Mouse (Mus musculus) stomach, embryonic 15.5 days (tissue): Measurements from ENCODE around the gene Ndrg2. TPM values are rescaled to one million over a fixed set of nuclear protein-coding genes. Genes with fewer than 3 reads are reported as not detected.
A peak's percentile ranks its signal among the peaks of the same experiment; 100 is the strongest.
"Not testable (repeated sequence)": the region's sequence is repeated elsewhere in the genome, so short reads cannot be mapped to it uniquely, and the experiment has no call there.

Experiments used
- ATAC-seq: fragments of 200-750 bp; cut with Nextera tagmentation; 2 replicates; pipeline ENCODE4 v1.8.0; 2017; ENCODE audit warnings: low read depth, moderate number of reproducible peaks, moderate TSS enrichment; ENCODE audit not compliant: insufficient read depth, low FRiP score
- H3K27ac ChIP-seq: fragments of 300-500 bp; sonication (generic); 2 replicates; pipeline ENCODE4 v1.5.1; 2015; ENCODE audit warnings: mild to moderate bottlenecking, inconsistent platforms
- H3K27me3 ChIP-seq: fragments of 300-500 bp; sonication (generic); replicated peaks from 2 replicates; pipeline ENCODE4 v1.6.1; 2015; ENCODE audit warnings: inconsistent platforms
- H3K36me3 ChIP-seq: fragments of 300-500 bp; sonication (generic); 2 replicates; pipeline ENCODE4 v1.6.1; 2015; ENCODE audit warnings: inconsistent platforms
- H3K4me1 ChIP-seq: fragments of 300-500 bp; sonication (generic); 2 replicates; pipeline ENCODE4 v1.6.1; 2015; ENCODE audit warnings: inconsistent platforms
- H3K4me2 ChIP-seq: fragments of 300-500 bp; sonication (generic); 2 replicates; pipeline ENCODE4 v1.6.1; 2015; ENCODE audit warnings: mild to moderate bottlenecking, inconsistent platforms
- H3K4me3 ChIP-seq: fragments of 300-500 bp; sonication (generic); replicated peaks from 2 replicates; pipeline ENCODE4 v1.5.1; 2015; ENCODE audit warnings: inconsistent platforms
- H3K9ac ChIP-seq: fragments of 300-500 bp; sonication (generic); 2 replicates; pipeline ENCODE4 v1.6.1; 2015; ENCODE audit warnings: inconsistent platforms
- H3K9me3 ChIP-seq: fragments of 300-500 bp; sonication (generic); 2 replicates; pipeline ENCODE4 v1.6.1; 2016; ENCODE audit warnings: inconsistent platforms
- WGBS: fragments of 180-500 bp; shearing (Covaris S2); methylation state at CpG from one replicate; pipeline ENCODE4 v1.1.7; 2015; 5-methylcytosine and 5-hydroxymethylcytosine counted together
- polyA plus RNA-seq: library from polyadenylated mRNA; unstranded; fragments of >200 nt; fragmentation: Nextera tagmentation; extraction: Ambion mirVana; gene quantifications from 2 replicates; pipeline ENCODE4 v1.2.1, GENCODE M21; 2015

Gene Ndrg2
- polyA plus RNA-seq, 1 experiment from 2014 or later = 81.7 TPM

- not testable (repeated sequence) for H3K4me2 ChIP-seq, H3K36me3 ChIP-seq, ATAC-seq, H3K9ac ChIP-seq, H3K4me3 ChIP-seq, H3K9me3 ChIP-seq, H3K27me3 ChIP-seq, H3K27ac ChIP-seq
- peaks cover 21% of the 10 kb centered on the region for H3K4me1 ChIP-seq
- WGBS = 93% methylated on average over 11 of the region's 11 CpGs
Measured at GRCm38 (mm10) chr14:51926930-51927329, 13.0 kb upstream of the Ndrg2 start.

GRCm38 (mm10) chr14:51923492-51923891, 9.5 kb upstream of the Ndrg2 start:
- 69% methylated on average over 4 of the region's 4 CpGs for WGBS
- ATAC-seq = no peak

GRCm38 (mm10) chr14:51922910-51923309, 9.0 kb upstream of the Ndrg2 start:
- WGBS = 92% methylated on average over 2 of the region's 2 CpGs
- Histone ChIP-seq H3K4me2 (no peak overlapping the region), H3K27ac (no peak overlapping the region), H3K9ac (no peak overlapping the region), H3K4me3 (no peak overlapping the region), H3K9me3 (no peaks in the 10 kb centered on the region), H3K4me1 (peaks cover 16% of the 10 kb centered on the region), H3K36me3 (no peaks in the 10 kb centered on the region), H3K27me3 (no peaks in the 10 kb centered on the region)
- ATAC-seq = no peak

More at GRCm38 (mm10) chr14:51923492-51923891, 9.5 kb upstream of the Ndrg2 start:
- H3K4me1 ChIP-seq = peaks cover 16% of the 10 kb centered on the region
- no peaks in the 10 kb centered on the region for H3K36me3 ChIP-seq
- H3K4me3 ChIP-seq = no peak overlapping the region
- no peaks in the 10 kb centered on the region for H3K27me3 ChIP-seq
- no peaks in the 10 kb centered on the region for H3K9me3 ChIP-seq
- no peak overlapping the region for H3K4me2 ChIP-seq
- H3K9ac ChIP-seq = no peak overlapping the region
- no peak overlapping the region for H3K27ac ChIP-seq

- Histone ChIP-seq H3K9ac (no peak within 1 kb of the TSS), H3K9me3 (no peaks in the 10 kb centered on the region), H3K4me2 (no peak within 1 kb of the TSS), H3K27ac (peak within 1 kb of the TSS; percentile 80), H3K36me3 (no peaks in the 10 kb centered on the region), H3K4me3 (no peak within 1 kb of the TSS), H3K27me3 (no peaks in the 10 kb centered on the region), H3K4me1 (peaks cover 16% of the 10 kb centered on the region)
- WGBS = 83% methylated on average over 7 of the region's 7 CpGs
- no peak for ATAC-seq
Measured at GRCm38 (mm10) chr14:51922571-51922865, 8.6 kb upstream of the Ndrg2 start, which contains the start of gene Rnase13. TSS of gene Rnase13 (minus strand) at chr14:51922773.

GRCm38 (mm10) chr14:51921759-51922570, 8.0 kb upstream of the Ndrg2 start:
- peak overlapping the region; percentile 80 for H3K27ac ChIP-seq
- H3K4me1 ChIP-seq = peaks cover 16% of the 10 kb centered on the region
- peak; percentile 60 for ATAC-seq
- no peaks in the 10 kb centered on the region for H3K9me3 ChIP-seq
- H3K36me3 ChIP-seq = no peaks in the 10 kb centered on the region
- WGBS = 44% methylated on average over 16 of the region's 16 CpGs
- no peak overlapping the region for H3K4me2 ChIP-seq
- H3K4me3 ChIP-seq = no peak overlapping the region
- H3K27me3 ChIP-seq = no peaks in the 10 kb centered on the region
- H3K9ac ChIP-seq = no peak overlapping the region

GRCm38 (mm10) chr14:51918966-51919365, 5.0 kb upstream of the Ndrg2 start:
- no peak overlapping the region for H3K4me3 ChIP-seq
- H3K9ac ChIP-seq = no peak overlapping the region
- no peaks in the 10 kb centered on the region for H3K36me3 ChIP-seq
- WGBS = 85% methylated on average over 4 of the region's 4 CpGs
- no peaks in the 10 kb centered on the region for H3K27me3 ChIP-seq
- H3K4me2 ChIP-seq = no peak overlapping the region
- no peaks in the 10 kb centered on the region for H3K9me3 ChIP-seq
- peaks cover 23% of the 10 kb centered on the region for H3K4me1 ChIP-seq
- no peak overlapping the region for H3K27ac ChIP-seq
- no peak for ATAC-seq

GRCm38 (mm10) chr14:51918125-51918524, 4.2 kb upstream of the Ndrg2 start, which contains the start of gene Tppp2:
TSS of gene Tppp2 (plus strand) at chr14:51918425.
- Histone ChIP-seq H3K4me2 (no peak within 1 kb of the TSS), H3K4me3 (no peak within 1 kb of the TSS), H3K27ac (no peak within 1 kb of the TSS), H3K4me1 (peaks cover 24% of the 10 kb centered on the region), H3K9ac (no peak within 1 kb of the TSS), H3K27me3 (no peaks in the 10 kb centered on the region), H3K36me3 (no peaks in the 10 kb centered on the region), H3K9me3 (no peaks in the 10 kb centered on the region)
- WGBS = 89% methylated on average over 4 of the region's 4 CpGs
- ATAC-seq = no peak

GRCm38 (mm10) chr14:51916539-51916938, 2.6 kb upstream of the Ndrg2 start:
- Histone ChIP-seq H3K9me3 (no peaks in the 10 kb centered on the region), H3K4me3 (no peak overlapping the region), H3K36me3 (no peaks in the 10 kb centered on the region), H3K27ac (no peak overlapping the region), H3K4me2 (no peak overlapping the region), H3K4me1 (peaks cover 10% of the 10 kb centered on the region), H3K9ac (no peak overlapping the region), H3K27me3 (no peaks in the 10 kb centered on the region)
- no peak for ATAC-seq
- 81% methylated on average over 4 of the region's 4 CpGs for WGBS

GRCm38 (mm10) chr14:51915030-51915429, 1.1 kb upstream of the Ndrg2 start:
- no peaks in the 10 kb centered on the region for H3K27me3 ChIP-seq
- H3K9me3 ChIP-seq = no peaks in the 10 kb centered on the region
- no peak for ATAC-seq
- peaks cover 8% of the 10 kb centered on the region for H3K4me1 ChIP-seq
- no peak overlapping the region for H3K4me3 ChIP-seq
- H3K9ac ChIP-seq = no peak overlapping the region
- peak overlapping the region; percentile 81 for H3K27ac ChIP-seq
- no peaks in the 10 kb centered on the region for H3K36me3 ChIP-seq
- WGBS = 15% methylated on average over 3 of the region's 3 CpGs
- H3K4me2 ChIP-seq = no peak overlapping the region

- peak; percentile 88 for ATAC-seq
- Histone ChIP-seq H3K27me3 (no peaks in the 10 kb centered on the region), H3K4me3 (peak overlapping the region; percentile 57), H3K9ac (peak overlapping the region; percentile 49), H3K27ac (peak overlapping the region; percentile 81), H3K4me2 (peak overlapping the region; percentile 98), H3K9me3 (no peaks in the 10 kb centered on the region), H3K36me3 (no peaks in the 10 kb centered on the region), H3K4me1 (peaks cover 8% of the 10 kb centered on the region)
- WGBS = under 1% methylated on average over 58 of the region's 58 CpGs
Measured at GRCm38 (mm10) chr14:51913062-51913959, 647 bp downstream of the Ndrg2 start.

- Histone ChIP-seq H3K4me1 (peaks cover 8% of the 10 kb centered on the region), H3K36me3 (no peaks in the 10 kb centered on the region), H3K27me3 (no peaks in the 10 kb centered on the region), H3K4me3 (peak overlapping the region; percentile 57), H3K9me3 (no peaks in the 10 kb centered on the region), H3K4me2 (peak overlapping the region; percentile 98), H3K27ac (peak overlapping the region; percentile 38; the same call in 1 of the 2 replicates), H3K9ac (no peak overlapping the region)
- WGBS = 15% methylated on average over 14 of the region's 14 CpGs
- peak; percentile 6; the same call in 1 of the 2 replicates for ATAC-seq
Measured at GRCm38 (mm10) chr14:51912391-51913061, 1.4 kb downstream of the Ndrg2 start.
